Mouse (Mus musculus) T-cell, adult 2 months (primary cell): ENCODE measurements around the gene Atpaf1.
A peak's percentile ranks its signal among the peaks of the same experiment; 100 is the strongest.

Experiments
- DNase-seq: peaks from one replicate; pipeline ENCODE4 v3.0.0; 2022; ENCODE audit warnings: low spot score

The Atpaf1 gene

GRCm38 (mm10) chr4:115812326-115812725 lies 27.7 kb downstream of the Atpaf1 start:
- no peak for DNase-seq

DNA sequence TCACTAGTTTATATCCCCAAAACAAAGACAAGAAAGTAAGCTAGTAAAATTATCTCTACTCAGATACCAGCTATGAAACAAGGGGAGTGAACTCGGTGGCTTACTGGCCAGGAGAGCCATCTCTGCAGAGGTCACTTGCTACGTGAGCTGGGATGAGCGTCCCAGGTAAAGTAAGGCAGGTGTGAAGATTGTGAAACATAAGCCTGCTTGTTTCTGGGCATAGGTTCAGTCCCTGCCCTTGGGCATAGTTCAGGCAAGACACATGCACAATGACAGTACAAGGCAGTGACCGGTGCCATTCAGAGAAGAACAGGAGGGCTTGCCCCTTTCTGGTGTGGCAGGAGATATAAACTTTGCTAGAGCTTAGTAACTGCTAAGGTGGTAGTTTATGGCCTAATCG lies 31.0 kb downstream of the Atpaf1 start:
- DNase-seq = no peak

DNA sequence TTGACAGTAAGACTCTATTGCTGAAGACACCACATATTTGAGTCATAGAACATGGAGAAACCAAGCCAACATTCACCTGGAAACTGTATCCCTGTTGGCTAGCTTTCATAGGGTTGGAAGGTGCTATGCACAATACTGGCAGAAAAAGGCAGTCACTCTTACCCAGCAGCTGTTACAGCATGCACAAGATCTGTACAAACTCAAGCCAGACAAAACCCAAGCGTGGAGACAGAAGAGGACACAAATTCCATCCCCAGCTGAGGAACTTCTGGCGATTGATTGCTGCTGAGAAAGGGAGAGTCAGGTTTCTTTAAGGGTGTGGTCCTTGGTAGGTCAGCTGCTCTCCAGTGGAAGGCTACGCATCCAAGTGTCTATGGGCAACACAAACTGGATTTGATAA lies 35.6 kb downstream of the Atpaf1 start:
- no peak for DNase-seq

GRCm38 (mm10) chr4:115820944-115821343 lies 36.3 kb downstream of the Atpaf1 start:
- DNase-seq = no peak

DNA sequence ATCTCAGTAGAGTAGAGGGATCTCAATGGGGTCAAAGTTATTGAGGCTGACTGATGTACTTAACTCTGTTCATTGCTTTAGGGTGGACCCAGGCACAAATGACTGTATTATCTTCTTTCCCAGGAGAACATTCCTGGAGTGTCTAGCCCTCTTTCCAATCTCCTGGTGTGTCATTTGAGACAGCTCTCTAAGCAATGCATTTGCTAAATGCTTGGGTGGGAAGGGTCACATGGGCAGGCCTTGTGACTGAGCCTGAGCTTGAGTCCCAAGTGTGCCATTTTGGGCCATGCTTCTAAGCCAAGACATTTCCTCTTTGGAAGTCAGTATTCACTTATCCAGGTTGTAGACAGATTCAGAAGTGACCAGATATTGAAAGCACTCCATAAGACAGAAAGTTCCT lies 36.8 kb downstream of the Atpaf1 start:
- no peak for DNase-seq

DNA sequence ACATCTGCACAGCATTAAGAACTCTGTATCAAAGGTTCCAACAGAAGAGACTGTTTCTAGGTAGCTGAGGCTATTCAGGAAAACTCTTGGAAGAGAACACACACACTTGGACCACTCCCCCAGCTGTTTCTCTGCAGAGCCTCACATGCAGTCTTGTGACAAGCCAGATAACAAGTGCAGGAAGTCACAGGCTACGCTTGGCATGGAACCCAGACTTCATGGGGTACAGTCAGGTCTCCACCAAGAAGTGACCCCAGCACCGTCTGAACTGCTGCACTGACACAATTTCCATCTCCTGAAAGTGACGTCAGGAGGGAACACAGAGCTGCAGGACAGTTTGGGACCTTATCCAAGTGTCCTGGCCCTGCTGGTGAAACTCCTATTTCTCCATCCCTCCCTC lies 37.3 kb downstream of the Atpaf1 start:
- DNase-seq = no peak

DNA sequence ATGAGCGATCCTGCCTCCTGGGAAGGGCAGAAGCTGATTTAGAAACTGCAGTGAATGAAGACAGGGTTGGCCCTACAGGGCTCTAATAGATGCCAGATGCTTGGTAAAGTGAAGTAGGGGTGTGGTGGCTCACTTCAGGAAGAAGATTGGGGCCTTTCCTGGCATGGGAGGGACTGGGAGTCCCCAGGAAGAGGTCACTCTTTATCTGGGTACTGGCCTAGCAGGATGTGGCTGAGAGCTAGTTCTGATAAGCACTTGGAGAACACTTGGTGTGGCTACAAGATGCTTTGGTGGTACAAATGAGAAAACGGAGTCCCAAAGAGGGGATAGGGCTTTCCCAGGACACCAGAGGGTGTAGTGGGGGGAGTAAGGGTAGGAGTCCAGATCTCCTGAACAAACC lies 39.6 kb downstream of the Atpaf1 start:
- DNase-seq = no peak

DNA sequence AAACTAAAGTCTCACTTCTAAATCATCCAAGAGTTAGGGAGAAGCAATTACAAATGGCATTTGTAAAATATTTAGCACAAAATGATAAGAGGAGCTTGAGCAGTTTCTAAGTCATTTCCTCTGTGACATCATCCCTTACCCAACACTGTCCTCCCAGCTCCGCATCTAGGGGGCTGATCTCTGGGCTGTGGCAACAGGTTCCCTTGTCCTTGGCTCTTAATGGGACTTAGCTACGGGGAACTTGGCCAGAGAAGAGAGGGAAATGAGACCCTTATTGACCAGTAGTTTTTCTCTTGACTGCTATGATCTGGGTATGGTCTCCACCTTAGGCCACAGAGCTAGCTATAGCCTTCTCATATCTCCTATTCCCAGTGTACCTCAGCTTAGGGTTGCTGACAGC lies 40.7 kb downstream of the Atpaf1 start:
- DNase-seq = no peak

- no peak for DNase-seq
Measured at GRCm38 (mm10) chr4:115827066-115827465, 42.5 kb downstream of the Atpaf1 start.

- no peak for DNase-seq
Measured at GRCm38 (mm10) chr4:115827535-115827887, 42.9 kb downstream of the Atpaf1 start.

GRCm38 (mm10) chr4:115827888-115828571 lies 43.4 kb downstream of the Atpaf1 start, which contains the start of gene Mob3c:
Mob3c (plus strand) TSS chr4:115828092.
- peak; percentile 50 for DNase-seq

DNA sequence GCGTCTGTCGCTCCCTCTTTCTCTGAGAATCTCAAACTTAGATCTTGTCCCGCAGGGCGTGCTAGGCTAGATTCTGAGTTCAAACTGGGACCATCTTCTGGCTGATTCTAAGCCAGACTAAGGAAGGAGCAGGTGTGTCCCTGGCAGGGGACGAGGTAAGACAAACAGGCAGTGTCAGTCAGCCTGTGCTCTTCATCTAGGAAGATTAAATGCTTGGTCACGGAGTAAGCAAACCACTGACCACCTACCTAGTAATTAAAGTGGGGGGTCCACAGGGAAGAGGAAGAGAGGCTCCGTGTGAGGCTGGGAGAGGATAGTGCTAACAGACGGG lies 43.9 kb downstream of the Atpaf1 start:
- DNase-seq = no peak

- no peak for DNase-seq
Measured at GRCm38 (mm10) chr4:115830491-115830890, 45.9 kb downstream of the Atpaf1 start.

- DNase-seq = no peak
Measured at GRCm38 (mm10) chr4:115831221-115831620, 46.6 kb downstream of the Atpaf1 start.

DNA sequence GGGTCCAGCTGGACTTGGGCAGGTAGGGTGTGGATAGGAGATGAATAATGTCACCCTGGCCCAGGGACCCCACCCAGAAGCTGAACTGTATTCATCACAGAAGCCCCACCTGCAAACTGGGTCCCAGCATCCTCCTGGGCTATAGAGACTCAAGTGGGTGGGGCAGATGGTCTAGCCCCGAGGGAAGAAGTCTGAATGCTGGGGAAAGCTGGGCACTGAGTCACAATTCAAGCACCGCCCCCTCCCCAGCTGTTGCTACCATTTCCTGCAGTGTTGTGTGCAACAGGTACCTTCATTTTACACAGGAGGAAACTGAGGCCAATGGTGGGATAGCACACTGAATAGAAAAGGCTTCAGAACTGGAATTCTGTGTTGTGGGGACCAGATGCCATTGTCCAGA lies 47.4 kb downstream of the Atpaf1 start:
- no peak for DNase-seq

DNA sequence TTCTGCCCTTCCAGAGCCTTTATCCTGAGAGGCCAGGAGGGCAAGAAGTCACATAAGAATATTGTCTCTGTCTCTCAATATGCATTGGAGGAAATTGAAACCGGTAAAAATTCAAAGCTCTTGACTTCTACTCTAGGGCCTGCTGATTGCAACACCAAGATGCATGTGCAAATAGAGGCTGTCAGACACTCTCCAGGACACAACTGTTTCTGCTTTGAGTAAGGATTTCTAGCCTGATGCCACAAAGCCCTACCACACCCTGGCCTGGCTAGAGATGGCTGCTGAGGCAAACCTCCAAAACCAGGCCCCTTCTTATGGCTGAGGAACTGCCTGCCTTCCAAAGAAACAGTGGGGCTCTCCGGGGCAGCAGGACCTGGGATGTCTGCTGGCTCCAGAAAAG lies 51.0 kb downstream of the Atpaf1 start:
- DNase-seq = no peak

GRCm38 (mm10) chr4:115838196-115838595 lies 53.6 kb downstream of the Atpaf1 start:
- no peak for DNase-seq

GRCm38 (mm10) chr4:115838696-115839641 lies 54.4 kb downstream of the Atpaf1 start, which contains the start of gene Mknk1:
Mknk1 (plus strand) TSS chr4:115839198.
- peak; percentile 94 for DNase-seq

- no peak for DNase-seq
Measured at GRCm38 (mm10) chr4:115839956-115840355, 55.3 kb downstream of the Atpaf1 start.

GRCm38 (mm10) chr4:115840842-115841241 lies 56.2 kb downstream of the Atpaf1 start:
- no peak for DNase-seq

- DNase-seq = no peak
Measured at GRCm38 (mm10) chr4:115846656-115847055, 62.0 kb downstream of the Atpaf1 start.

- DNase-seq = no peak
Measured at GRCm38 (mm10) chr4:115847377-115847776, 62.8 kb downstream of the Atpaf1 start.

DNA sequence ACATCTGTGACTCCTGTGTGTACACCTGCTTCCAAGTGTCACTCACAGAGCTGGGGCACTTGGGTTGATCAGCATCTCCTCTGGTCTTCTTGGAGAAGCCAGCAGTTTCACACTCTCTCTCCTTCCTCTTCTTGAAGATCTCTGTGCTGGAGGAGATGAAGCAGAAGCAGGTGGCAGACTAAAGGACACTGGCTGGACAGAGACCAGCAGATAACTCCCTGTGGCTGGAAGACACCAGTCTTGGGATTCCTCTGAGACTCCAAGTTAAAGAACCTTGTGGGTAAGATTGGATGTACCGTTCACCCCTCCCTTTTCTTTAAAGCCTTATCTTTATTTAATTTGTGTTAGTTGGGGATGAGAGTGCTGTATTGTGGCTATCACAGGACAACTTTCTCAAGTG lies 63.5 kb downstream of the Atpaf1 start:
- DNase-seq = no peak
